Mouse (Mus musculus): Measurements from ENCODE around the gene Tff2. TPM values are rescaled to one million over a fixed set of nuclear protein-coding genes. Genes with fewer than 3 reads are reported as not detected.

Gene Tff2
- total RNA-seq (2021) = not detected

DNA sequence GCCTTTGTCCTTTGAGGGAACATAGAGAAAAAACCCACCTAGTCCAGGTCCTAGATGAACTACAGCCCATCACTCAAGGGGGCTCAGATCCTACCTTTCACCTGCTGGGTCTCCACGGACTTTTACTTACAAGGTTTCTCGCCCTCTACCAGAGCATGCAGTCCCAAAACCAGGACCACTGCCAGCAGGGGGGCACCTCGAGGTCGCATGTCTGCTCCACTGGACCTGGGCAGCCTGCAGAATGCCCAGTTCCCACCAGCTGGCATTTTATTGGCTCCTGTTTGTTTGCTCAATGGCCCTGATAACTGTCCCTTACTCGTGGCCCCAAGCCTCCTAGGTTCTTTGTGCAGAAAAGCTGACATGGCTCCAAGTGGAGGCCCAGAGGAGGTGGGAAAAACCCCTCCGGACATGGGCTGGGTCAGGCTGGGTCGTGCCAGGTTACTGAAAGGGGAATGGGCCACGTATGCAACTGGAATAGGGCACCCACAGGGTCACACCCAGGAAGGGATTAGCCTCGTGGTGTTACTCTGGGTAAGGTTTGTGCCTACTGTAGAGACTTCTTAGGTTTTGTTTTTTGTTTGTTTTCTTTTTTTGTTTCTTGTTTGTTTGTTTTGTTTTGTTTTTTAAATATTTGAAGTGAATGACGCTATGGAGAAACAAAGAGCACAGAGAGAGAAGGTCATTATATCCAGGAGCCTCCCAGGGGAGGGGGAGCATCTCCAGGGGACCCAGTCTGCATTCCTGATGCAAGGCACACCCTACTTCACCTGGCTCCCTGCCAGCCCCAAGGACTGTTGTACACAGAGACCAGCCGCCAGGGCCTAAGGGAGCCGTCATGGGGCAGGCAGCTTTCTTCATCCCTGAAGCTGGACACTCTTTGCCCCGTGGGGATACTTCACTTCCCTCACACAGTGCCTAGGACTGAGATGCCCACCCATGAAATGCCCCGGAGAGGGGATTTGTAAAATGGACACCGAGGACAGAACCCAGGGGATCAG is at the start of gene Tff2:
Tff2 (minus strand) TSS at position 243 of the 998 bp plus-strand sequence.
- intact Hi-C loops (cut with DNase I) = loop anchor here (5.0 kb wide), 1 partner anchor 348 kb away; no protein-coding TSS in a partner anchor

DNA sequence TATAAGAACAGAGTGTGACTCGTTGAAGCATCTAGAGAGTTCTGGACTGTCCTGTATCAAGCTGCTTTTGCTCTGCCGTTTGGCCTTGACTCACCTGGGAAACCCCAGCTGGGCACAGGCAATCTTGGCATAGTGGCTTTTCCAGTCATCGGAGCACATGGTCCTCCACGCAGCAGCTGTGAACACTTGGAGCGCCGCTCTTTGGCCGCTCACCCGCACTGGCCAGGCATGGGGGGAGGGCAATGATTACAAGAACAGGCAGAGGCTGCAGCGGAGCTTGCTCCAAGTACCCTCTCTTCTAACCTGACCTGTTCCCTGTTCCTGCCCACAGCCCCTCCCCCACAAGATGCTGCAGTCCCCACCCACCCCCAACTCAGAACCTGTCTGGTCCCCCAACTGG is 49.3 kb upstream of the Tff2 start:
- DNase-seq (ENCODE audit: low spot score) = no peak
- intact Hi-C loops (cut with DNase I) = no loop called here

More for the DNA sequence above, at the start of gene Tff2:
- DNase-seq (ENCODE audit: low spot score) = no peak

DNA sequence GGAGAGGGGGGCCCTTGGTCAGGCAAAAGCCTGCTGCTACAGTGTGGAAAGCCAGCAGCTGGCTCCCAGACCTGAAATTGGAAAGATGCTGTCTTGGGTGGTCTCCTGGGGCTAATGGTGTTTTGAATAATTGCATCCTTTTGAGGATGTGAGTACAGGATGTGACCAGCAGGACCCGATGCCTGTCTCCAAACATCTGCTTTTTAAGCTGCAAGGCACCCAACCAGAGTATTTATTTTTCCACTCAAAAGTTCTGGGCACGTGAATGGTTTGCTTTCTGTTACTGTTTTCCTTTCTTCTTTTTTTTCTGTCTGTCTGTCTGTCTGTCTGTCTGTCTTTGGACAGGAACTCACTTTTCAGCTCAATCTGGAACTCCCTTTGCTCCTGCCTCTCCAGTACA is 48.6 kb upstream of the Tff2 start:
- DNase-seq (ENCODE audit: low spot score) = no peak
- intact Hi-C loops (cut with DNase I) = no loop called here

DNA sequence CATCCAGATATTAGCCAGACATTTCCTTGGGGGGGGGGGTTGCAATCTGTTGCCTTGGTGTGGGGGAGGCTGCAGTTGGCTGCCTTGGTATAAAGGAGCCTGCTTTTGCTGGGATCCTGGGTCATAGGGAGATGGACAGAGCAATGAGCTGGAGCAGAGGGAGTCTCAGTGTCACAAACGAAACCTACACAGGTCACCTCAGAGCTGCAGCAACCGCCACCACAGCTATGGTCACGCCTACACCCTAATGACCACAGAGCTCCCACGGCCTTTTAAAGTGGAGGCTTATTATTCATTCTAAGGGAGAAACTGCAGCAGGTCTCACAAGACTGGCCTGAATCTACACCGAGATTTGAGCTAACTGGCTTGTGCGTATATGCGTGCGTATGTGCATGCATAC is 47.7 kb upstream of the Tff2 start:
- intact Hi-C loops (cut with DNase I) = no loop called here
- DNase-seq (ENCODE audit: low spot score) = no peak

DNA sequence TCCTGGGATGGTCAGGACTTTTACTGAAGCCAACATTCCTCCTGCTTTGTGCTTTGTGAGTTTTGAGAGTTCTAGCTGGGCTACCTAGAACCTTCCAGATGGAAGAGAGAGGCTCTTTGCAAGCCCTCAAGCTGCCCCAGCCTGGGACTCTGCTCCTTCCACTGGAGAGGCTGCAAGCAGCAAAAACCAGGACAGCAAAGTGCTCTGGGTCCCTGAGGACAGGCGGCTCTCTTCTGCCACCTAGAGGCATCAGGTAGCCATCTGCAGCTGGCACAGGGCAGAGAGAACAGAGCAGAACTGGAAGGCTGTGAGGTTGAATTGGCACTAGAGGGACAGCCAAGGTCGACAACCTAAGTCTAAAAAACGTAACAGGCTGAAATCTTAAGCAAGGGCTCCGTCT is 43.3 kb upstream of the Tff2 start:
- intact Hi-C loops (cut with DNase I) = loop anchor here (1.0 to 2.0 kb wide), 2 partner anchors 49 to 176 kb away; no protein-coding TSS in a partner anchor
- DNase-seq (ENCODE audit: low spot score) = no peak

DNA sequence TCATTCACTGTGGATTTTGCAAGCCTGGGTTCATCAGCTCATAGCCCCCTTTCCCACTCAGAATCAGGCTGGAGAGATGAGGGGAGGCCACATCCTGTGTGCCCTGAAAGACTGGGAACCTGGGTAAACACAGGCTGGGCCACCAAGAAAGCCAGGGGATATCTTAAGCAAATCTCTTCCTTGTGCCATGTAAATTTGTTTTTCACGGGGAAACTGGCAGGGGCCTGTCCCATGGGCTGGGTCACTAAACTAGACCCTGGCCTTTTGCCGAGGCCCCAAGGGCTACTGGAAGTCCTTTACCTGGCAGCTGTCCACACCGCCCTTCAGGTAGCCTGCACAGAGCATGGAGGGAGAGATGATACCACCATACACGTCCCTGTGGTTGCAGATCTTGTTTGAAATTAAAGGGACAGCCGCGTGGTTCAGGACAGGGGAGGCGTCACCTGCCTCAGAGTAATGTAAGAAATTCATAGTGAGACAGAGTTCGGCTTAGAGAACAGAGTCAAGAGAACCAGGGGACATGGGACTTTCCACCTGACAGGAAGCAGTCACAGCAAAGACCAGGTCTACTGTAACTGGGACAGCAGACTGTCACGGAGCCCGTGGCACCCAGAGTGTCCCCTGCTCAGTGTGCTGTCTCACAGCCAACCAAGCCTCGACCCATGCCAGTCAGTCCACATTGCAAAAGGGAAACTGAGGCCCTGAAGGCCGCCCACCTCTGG is 40.3 kb upstream of the Tff2 start:
- intact Hi-C loops (cut with DNase I) = no loop called here

DNA sequence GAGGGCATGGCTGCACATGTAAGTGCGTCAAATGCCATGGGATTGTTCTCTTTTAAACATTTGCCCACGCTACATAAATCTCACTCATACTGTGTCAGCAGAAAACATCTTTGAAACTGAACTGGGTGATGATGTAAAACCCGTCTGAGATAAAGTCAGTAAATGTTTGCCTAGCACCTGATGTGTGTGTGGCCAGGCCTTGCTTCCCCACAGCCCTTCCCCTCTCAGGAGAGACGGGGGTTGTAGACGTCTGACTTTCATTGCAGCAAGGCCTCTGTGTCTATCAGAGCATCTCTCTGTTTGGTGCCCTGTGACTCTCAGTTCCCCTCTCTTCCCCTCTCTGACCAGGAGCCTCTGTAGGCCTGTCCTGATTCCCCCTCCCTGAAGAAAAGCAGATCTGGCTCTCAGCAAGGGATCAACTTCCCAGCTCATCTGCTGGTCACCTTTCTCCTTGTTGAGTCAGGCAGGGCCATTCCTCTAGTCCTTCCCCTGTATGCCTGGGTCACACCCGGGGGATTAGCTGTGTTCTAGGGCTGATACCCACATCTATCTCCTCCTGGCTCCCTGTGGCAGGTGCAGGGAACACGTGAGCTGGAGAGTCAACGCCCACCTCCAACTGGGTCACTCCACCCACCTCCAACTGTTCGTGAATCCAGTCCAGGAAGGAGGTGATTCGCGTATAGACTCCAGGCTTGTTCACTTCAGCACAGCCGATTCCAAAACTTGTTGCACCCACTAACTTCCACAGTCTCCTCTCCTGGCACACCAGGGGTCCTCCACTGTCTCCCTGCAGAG is 39.3 kb upstream of the Tff2 start:
- intact Hi-C loops (cut with DNase I) = no loop called here
- no peak for DNase-seq (ENCODE audit: low spot score)

More for the DNA sequence above, 40.3 kb upstream of the Tff2 start:
- no peak for DNase-seq (ENCODE audit: low spot score)

DNA sequence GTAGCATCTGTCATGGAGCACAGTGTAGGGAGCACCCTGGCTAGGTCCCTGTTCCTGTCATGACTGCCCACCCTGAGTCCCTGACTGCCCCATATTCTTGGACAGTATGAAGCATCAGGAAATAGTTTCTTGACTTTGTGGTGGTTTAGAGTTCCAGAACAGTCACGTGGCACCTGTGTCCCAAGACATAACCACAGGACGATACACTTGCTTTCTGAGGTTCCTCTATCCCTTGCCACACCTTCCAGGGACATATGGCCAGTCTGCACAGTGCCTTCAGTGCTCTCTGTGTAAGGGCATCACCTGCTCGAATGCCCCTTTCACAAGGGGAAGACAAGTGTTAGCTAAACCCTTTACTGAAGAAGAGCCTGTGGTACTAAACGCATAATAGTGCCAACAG is 37.4 kb upstream of the Tff2 start:
- DNase-seq (ENCODE audit: low spot score) = no peak
- intact Hi-C loops (cut with DNase I) = no loop called here

DNA sequence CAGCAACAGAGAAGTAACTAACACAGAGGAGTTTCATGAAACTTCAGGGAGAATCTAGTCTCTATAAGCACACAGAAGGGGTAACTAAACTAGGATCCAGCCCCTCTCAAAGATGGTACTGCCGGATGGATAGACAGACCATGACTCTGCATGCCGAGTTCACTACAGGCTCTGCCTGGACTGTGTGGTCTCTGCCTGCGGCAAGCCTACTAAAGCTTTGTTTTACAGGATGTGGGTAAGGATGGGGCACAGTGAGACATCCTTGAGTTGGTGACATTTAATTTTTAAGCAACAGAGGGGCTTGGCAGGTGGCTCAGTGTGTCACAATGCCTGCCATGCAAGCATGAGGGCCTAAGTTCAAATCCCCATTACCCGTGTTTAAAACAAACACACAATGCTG is 32.2 kb upstream of the Tff2 start:
- intact Hi-C loops (cut with DNase I) = no loop called here
- no peak for DNase-seq (ENCODE audit: low spot score)

DNA sequence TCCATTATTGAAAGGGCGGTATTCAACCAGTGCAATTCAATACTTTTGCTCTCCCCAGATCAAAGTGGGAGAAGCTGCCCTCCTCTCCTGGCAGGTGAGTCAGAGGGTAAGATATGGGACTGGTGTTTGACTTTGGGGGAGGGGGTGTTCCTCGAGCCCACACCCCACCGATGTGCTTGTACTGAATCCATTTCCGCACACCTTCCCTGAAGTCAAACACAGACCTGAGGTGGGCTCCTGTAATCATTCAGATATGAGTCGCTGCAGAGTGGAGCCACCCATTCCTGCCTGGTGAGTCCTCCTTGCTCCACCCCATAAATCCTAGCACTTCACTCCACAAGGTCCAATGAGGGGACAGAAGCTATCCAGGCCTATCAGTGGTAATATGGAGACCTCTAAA is 25.7 kb upstream of the Tff2 start:
- no peak for DNase-seq (ENCODE audit: low spot score)

DNA sequence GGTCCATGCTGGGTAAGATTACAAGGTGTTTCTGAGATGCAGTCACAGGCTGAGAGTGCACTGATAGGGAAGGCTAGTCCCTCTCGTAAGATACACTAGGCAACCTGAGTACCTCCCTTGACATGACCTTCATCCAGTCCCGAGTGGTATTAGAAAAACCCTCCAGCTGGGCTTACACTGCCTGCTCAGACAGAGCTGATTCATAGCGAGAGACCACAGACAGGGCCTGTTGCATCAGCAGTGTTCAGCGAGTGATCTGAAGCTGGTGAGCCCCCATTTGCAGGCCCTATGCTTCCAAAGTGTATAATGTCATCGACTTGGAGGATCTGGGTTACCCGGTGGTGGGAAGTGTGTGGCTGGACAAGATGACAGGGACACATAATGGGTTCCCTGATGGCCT is 21.0 kb upstream of the Tff2 start, which contains the start of gene Tff1:
Tff1 (minus strand) TSS at position 151 of the 400 bp plus-strand sequence.
- DNase-seq (ENCODE audit: low spot score) = no peak
- intact Hi-C loops (cut with DNase I) = no loop called here

More for the DNA sequence above, 25.7 kb upstream of the Tff2 start:
- intact Hi-C loops (cut with DNase I) = no loop called here

DNA sequence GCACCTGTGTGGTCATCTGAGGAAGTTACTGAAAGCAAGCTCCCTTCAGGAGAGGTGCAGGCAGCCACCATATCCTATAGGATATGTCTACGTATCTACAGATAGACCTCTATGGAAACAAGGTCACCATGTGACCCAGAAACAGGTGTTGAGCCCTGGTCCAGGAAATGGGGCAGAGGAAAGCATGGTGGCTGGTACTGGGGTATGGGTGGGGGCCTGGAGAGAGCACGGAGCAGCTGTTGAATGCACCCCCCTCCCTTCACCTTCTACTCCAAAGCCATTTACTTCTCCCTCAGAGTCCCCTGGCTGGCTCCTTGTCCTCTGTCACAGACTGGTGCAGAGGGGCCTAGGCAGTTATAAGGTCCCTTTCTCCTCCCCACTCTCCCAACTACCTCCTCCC is 19.7 kb upstream of the Tff2 start:
- no peak for DNase-seq (ENCODE audit: low spot score)
- intact Hi-C loops (cut with DNase I) = no loop called here

DNA sequence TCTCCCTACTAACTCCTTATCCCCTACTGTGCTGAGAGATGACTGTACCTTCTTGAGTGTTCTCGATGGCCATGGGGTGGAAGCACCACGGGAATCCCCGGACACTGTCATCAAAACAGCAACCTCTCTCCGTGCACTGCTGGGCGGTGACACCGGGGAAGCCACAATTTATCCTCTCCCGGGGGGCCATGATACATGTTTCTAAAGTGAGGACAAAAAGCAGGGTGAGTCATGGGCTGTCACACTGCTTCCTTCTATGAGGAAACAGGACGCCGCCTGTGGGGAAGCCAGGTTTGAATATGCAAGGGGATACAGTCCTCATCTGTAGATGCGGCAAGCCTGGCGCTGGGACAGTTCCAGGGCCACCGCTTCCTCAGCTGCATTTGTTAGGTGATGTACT is 18.5 kb upstream of the Tff2 start:
- intact Hi-C loops (cut with DNase I) = no loop called here
- no peak for DNase-seq (ENCODE audit: low spot score)

DNA sequence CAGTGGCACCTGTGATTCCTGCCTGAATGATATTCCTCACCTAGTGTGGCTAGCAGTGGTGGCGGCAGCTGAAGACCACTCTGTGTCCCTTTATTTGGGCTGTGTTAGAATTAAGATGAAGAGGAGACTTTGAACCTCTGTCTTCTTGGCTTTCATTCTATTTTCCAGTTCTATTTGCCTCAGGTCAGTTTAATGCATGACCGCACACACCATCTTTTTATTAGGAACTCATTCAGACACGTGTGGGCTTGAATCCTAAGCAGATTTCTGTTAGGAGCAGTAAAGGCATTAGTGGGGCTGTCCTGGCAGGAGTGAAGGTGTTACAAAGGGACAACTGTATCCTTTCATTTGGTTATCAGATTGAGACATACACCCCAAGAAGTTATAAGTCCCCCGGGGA is 16.2 kb upstream of the Tff2 start:
- no peak for DNase-seq (ENCODE audit: low spot score)
- intact Hi-C loops (cut with DNase I) = no loop called here

DNA sequence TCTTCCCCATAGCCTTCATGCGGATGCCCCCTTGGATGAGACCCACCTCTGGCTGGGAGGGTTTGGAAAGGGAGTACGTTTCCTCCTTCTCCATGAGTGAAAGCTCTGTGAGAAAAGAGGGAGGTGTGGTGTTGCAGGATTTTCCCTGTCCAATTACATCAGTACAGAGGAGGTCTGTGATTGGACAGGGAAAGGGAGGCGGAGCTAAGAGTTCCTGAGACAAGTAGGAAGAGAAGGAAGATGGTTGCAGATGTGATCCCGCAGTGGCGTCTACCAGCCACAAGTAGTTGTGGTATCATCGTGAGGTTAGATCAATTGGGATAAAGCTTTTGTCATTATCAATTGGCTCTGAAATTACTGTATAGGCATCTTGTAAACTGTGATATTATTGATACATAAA is 13.8 kb upstream of the Tff2 start:
- intact Hi-C loops (cut with DNase I) = no loop called here
- no peak for DNase-seq (ENCODE audit: low spot score)

DNA sequence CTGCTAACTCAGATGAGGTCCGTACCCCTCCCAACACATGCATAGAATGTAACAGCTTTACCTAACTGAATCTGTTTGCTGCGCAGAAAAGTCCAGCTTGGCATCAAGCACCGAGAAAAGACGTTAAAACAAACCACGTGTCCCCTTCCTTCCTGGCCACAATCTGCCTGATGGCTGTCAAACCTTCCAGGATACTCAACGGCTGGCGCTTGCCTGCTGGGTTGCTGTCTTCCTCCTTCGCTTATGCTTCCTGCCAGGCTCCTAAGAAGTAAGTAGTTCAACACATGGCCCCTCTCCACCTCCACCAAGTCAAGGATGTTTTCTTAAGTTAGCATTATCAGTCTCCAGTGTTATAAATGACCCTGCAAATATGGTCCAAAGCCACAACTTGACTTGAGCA is 9.7 kb upstream of the Tff2 start:
- intact Hi-C loops (cut with DNase I) = no loop called here
- no peak for DNase-seq (ENCODE audit: low spot score)

DNA sequence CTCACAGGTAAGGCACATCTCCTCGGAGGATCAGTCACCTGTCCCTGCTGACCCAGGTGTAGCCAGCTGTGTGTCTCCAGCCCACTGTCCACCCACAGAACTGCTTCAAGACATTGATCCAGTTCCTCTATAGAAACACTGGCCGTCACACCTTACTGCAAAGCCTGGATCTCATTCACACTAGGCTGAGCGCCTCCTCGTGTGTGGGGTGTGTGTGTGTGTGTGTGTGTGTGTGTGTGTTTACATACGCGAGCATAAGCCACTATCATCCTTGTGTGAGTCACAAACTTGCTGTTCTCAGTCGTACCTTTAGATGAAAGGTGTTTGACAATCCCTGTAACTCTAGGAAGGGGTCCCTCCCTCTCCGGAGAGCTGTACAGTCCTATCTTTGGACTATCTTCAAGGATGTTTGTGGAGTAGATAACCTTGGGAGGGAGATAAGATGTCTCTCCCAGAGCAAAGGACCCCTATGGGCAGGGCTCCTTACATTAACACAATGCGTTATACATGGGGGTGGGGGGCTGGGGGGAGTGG is 9.0 kb upstream of the Tff2 start:
- intact Hi-C loops (cut with DNase I) = no loop called here
- DNase-seq (ENCODE audit: low spot score) = no peak

DNA sequence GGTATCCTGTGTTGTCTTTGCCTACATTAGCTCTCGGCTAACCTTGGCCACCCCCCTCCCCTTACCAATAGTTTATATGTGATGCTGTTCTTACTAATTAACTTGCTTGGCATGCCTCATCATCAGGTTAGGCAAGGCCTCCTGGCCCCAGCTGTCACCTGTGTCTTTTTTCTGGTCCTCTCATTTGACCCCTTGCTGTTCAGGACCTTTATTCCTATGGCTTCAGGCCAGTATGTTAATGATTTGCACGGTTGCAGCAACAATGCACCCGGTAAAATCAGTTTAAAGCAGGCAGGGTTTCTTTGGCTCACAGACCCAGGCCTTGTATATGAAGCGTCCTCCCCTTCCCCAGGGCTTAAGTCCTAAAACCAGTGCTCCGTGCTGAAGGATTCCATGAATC is 8.4 kb upstream of the Tff2 start:
- intact Hi-C loops (cut with DNase I) = no loop called here
- no peak for DNase-seq (ENCODE audit: low spot score)

DNA sequence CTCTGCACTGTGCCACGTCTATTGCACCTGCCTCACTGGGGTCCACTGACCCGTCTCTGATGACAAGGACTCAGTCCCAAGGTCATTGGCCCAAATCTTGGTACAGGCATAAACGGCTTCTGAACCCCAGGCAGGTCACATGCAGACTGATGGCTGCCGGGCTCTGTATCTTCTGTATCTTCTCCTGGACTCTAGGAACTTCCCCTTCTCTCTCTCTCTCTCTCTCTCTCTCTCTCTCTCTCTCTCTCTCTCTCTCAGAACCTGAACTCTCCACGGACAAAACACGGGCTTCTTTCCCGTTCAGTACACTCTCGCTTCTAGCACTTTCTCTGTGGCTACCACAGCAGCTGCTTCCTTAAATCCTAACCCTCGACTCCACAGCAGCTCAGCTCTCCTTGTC is 1.9 kb upstream of the Tff2 start:
- DNase-seq (ENCODE audit: low spot score) = no peak
- intact Hi-C loops (cut with DNase I) = no loop called here

DNA sequence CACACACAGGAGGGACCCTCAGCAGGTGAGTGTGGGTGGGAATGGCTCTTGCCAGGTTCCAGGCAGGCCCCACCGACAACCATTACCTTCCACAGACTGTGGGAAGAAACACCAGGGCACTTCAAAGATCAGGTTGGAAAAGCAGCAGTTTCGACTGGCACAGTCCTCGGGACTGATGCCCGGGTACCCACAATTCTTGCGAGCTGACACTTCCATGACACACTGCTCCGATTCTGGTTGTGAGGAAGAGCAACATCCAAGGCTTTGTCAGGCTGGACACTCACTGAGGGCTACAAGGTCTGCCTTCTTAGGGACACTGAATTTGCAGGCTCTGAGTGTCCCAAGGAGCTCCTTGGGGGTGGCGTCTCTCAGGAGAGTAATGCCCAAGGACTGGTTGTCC is 2.0 kb downstream of the Tff2 start:
- DNase-seq (ENCODE audit: low spot score) = no peak
- intact Hi-C loops (cut with DNase I) = loop anchor here (5.0 kb wide), 1 partner anchor 350 kb away; no protein-coding TSS in a partner anchor
